Mouse (Mus musculus) kidney, embryonic 14.5 days (tissue): ENCODE results near the gene Myo15b. TPM values are rescaled to one million over a fixed set of nuclear protein-coding genes. Genes with fewer than 3 reads are reported as not detected.
A peak's percentile ranks its signal among the peaks of the same experiment; 100 is the strongest.
"Not testable (repeated sequence)": the region's sequence is repeated elsewhere in the genome, so short reads cannot be mapped to it uniquely, and the experiment has no call there.

Experiments used
- ATAC-seq: fragments of 200-750 bp; cut with Nextera tagmentation; 2 replicates; pipeline ENCODE4 v1.8.0; 2017; ENCODE audit warnings: moderate number of reproducible peaks, mild to moderate bottlenecking, moderate TSS enrichment, moderate library complexity; ENCODE audit not compliant: low FRiP score, low TSS enrichment
- H3K27ac ChIP-seq: fragments of 300-500 bp; sonication (generic); 2 replicates; pipeline ENCODE4 v1.5.1; 2014; ENCODE audit warnings: low read depth, mild to moderate bottlenecking, low read length, moderate library complexity, mixed read lengths
- H3K27me3 ChIP-seq: fragments of 300-500 bp; sonication (generic); 2 replicates; pipeline ENCODE4 v1.6.1; 2014; ENCODE audit warnings: mild to moderate bottlenecking, low read length; ENCODE audit not compliant: control insufficient read depth, insufficient read depth
- H3K36me3 ChIP-seq: fragments of 300-500 bp; sonication (generic); 2 replicates; pipeline ENCODE4 v1.6.1; 2014; ENCODE audit warnings: low read length, mixed read lengths; ENCODE audit not compliant: control insufficient read depth, insufficient read depth
- H3K4me1 ChIP-seq: fragments of 300-500 bp; sonication (generic); 2 replicates; pipeline ENCODE4 v1.6.1; 2014; ENCODE audit warnings: low read length, mixed read lengths; ENCODE audit not compliant: control insufficient read depth, insufficient read depth
- H3K4me2 ChIP-seq: fragments of 300-500 bp; sonication (generic); replicated peaks from 2 replicates; pipeline ENCODE4 v1.6.1; 2014; ENCODE audit warnings: low read depth, mild to moderate bottlenecking, low read length
- H3K4me3 ChIP-seq: fragments of 300-500 bp; sonication (generic); 2 replicates; pipeline ENCODE4 v1.5.1; 2014; ENCODE audit warnings: mild to moderate bottlenecking, low read length
- H3K9ac ChIP-seq: fragments of 300-500 bp; sonication (generic); 2 replicates; pipeline ENCODE4 v1.6.1; 2014; ENCODE audit warnings: low read depth, mild to moderate bottlenecking, low read length, moderate library complexity
- H3K9me3 ChIP-seq: fragments of 300-500 bp; sonication (generic); 2 replicates; pipeline ENCODE4 v1.6.1; 2016; ENCODE audit warnings: low read length; ENCODE audit not compliant: control insufficient read depth
- WGBS: fragments of 180-500 bp; shearing (Covaris S2); extraction: QIAGEN DNeasy Blood & Tissue Kit; methylation state at CpG from one replicate; pipeline ENCODE4 v1.1.7; 2014; 5-methylcytosine and 5-hydroxymethylcytosine counted together
- polyA plus RNA-seq: library from polyadenylated mRNA; unstranded; fragments of >200 nt; fragmentation: Nextera tagmentation; extraction: Ambion mirVana; gene quantifications from 2 replicates; pipeline ENCODE4 v1.2.1, GENCODE M21; 2014

Myo15b gene
- polyA plus RNA-seq, 1 experiment from 2014 or later: 5.5 TPM

DNA sequence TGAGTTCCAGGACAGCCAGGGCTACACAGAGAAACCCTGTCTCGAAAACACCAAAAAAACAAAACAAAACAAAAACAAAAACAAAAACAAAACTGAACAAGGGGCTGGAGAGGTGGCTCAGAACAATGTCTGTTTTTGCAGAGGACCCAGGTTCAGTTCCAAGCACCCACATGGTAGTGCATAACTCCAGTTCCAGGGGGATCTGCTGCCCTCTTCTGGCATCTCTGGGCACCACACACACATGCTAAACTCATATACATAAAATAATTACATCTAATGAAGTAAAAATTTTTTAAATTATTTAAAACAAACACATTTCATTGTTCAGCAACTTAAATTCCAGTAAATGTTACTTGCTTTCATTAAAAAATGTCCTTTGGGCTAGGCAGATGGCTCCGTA is 12.4 kb upstream of the Myo15b start:
- Histone ChIP-seq H3K36me3 (peaks cover 38% of the 10 kb centered on the region), H3K9me3 (no peaks in the 10 kb centered on the region), H3K4me1 (peaks cover 25% of the 10 kb centered on the region), H3K9ac (no peak overlapping the region), H3K4me2 (no peak overlapping the region), H3K27ac (no peak overlapping the region), H3K4me3 (no peak overlapping the region), H3K27me3 (no peaks in the 10 kb centered on the region)
- ATAC-seq: no peak
- WGBS: 94% methylated on average over 2 of the region's 2 CpGs

DNA sequence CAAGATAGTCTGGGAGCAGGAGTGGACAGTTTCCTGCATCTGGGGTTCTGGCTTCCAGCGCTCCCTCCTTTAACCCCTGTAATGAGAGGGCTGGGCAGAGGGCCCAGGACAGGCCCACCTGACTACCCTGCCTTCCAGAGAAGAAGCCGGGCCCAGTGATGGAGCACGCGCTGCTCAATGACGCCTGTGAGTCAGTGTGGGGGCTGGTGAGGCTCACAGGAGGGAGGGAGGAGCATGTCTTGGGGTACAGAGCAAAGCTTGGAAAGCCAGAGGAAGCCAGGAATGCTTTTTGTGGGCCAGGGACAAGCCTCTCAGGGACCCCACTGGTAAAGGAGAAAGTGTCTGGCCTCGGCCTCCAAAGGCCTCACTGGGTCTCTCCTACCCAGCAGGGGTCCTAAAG is 3.5 kb upstream of the Myo15b start:
- H3K4me2 ChIP-seq: no peak overlapping the region
- H3K9ac ChIP-seq: no peak overlapping the region
- H3K27ac ChIP-seq: no peak overlapping the region
- H3K36me3 ChIP-seq: peaks cover 44% of the 10 kb centered on the region
- 80% methylated on average over 6 of the region's 6 CpGs for WGBS
- no peaks in the 10 kb centered on the region for H3K9me3 ChIP-seq
- no peak for ATAC-seq
- peaks cover 24% of the 10 kb centered on the region for H3K27me3 ChIP-seq
- H3K4me1 ChIP-seq: 0 out of 2 replicates have a peak, but pooled peaks cover 4% of the 10 kb centered on the region
- no peak overlapping the region for H3K4me3 ChIP-seq

DNA sequence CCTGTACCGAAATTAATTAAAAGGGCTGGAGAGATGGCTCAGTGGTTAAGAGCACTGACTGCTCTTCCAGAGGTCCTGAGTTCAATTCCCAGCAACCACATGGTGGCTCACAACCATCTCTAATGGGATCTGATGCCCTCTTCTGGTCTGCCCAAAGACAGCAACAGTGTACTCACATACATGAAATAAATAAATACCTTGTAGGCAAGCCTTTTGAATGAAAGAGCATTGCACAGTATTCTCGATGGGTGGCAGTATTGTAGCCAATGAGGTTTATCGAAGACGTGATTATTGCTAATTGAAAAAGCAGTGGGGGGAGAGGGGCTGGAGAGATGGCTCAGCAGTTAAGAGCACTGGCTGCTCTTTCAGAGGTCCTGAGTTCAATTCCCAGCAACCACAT is 1.1 kb upstream of the Myo15b start:
- not testable (repeated sequence) for H3K4me1 ChIP-seq, ATAC-seq, H3K4me2 ChIP-seq, H3K9ac ChIP-seq, H3K27ac ChIP-seq, H3K4me3 ChIP-seq, H3K9me3 ChIP-seq
- Histone ChIP-seq H3K36me3 (peaks cover 23% of the 10 kb centered on the region; the same call in 1 of the 2 replicates), H3K27me3 (peaks cover 35% of the 10 kb centered on the region)
- 95% methylated on average over 4 of the region's 4 CpGs for WGBS

DNA sequence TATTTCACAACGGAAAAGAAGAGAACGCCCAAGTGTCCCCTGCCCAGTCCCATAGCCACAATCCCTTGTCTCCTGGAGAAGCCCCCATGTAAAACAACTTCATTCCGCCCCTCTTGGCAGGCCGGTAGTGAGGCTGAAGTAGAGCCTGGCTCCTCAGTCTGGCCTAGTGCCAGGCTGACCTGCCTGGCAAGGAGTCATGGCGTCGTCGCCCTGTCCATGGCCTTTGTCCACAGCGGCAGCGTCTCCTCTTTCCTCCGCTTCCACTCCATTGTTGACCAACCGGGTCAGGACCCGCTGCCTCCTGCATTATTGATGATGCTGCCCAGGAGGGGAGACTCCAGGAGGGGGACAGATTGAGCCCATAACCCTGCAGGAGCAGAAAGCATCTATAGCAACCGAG is 270 bp upstream of the Myo15b start:
- Histone ChIP-seq H3K36me3 (peaks cover 17% of the 10 kb centered on the region; the same call in 1 of the 2 replicates), H3K27me3 (peaks cover 35% of the 10 kb centered on the region), H3K4me3 (no peak overlapping the region), H3K9ac (no peak overlapping the region), H3K27ac (no peak overlapping the region), H3K4me2 (no peak overlapping the region), H3K9me3 (no peaks in the 10 kb centered on the region), H3K4me1 (0 out of 2 replicates have a peak, but pooled peaks cover 4% of the 10 kb centered on the region)
- ATAC-seq: no peak
- 59% methylated on average over 13 of the region's 13 CpGs for whole genome bisulfite sequencing

DNA sequence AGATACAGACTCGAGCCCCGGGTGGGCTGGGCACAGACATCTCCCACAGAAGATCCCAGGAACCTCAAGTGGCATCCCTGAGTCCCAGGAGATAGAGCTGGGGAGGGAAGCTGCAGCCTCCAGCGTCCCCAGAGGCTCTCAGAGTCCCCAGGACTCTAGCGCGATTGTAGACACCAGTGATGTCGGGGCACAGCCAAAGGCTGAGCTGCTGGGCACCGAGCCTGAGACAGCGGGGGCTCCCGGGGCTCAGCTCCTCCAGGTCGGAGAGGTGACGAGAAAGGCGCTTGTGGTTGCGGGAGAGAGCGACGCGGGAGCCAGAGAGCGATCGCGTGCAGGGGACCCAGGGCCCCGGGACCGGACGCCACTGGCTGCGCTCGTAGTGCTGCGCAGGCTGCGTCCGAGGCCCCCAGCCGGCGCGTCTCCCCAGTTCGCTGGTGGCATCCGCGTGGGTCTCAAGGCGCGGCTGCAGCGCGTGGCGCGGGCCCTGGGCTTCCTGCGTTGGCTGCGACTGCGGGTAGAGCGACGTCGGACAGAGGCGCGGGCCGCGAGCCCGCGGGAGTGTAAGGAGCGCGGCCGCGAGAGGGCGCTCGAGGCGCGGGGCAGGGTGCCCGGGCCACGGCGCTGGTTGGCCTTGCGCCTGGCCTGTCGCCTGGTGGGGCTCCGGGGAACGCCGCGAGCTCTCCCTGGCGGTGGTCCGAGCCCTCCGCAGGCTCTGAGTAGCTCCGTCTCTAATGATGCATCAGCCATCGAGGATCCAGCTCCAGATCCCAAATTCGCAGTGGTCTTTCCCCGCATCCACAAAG is 1.1 kb downstream of the Myo15b start:
- Histone ChIP-seq H3K27ac (no peak overlapping the region), H3K9ac (peak overlapping the region; percentile 43), H3K9me3 (no peaks in the 10 kb centered on the region), H3K4me1 (0 out of 2 replicates have a peak, but pooled peaks cover 4% of the 10 kb centered on the region), H3K4me3 (peak overlapping the region; percentile 35), H3K36me3 (0 out of 2 replicates have a peak, but pooled peaks cover 10% of the 10 kb centered on the region), H3K4me2 (peak overlapping the region; percentile 54), H3K27me3 (peaks cover 35% of the 10 kb centered on the region)
- 3% methylated on average over 61 of the region's 75 CpGs for WGBS
- peak; percentile 90 for ATAC-seq

DNA sequence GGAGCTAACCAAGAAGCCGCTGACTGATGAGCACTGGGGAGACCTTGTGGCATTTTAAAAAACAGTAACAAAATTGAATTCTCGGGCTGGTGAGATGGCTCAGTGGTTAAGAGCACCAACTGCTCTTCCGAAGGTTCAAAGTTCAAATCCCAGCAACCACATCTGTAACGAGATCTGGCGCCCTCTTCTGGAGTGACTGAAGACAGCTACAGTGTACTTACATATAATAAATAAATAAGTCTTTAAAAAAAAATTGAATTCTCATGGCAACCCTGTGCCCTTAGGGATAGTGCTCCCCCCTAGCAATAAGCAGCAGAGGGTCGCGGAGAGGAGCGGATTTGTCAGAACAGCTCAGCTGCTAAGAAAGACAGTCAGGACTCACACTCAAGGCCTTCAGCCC is 5.7 kb downstream of the Myo15b start:
- ATAC-seq: no peak
- H3K27me3 ChIP-seq: peaks cover 19% of the 10 kb centered on the region
- H3K4me3 ChIP-seq: no peak overlapping the region
- H3K27ac ChIP-seq: no peak overlapping the region
- no peak overlapping the region for H3K4me2 ChIP-seq
- H3K36me3 ChIP-seq: no peaks in the 10 kb centered on the region
- H3K9me3 ChIP-seq: no peaks in the 10 kb centered on the region
- 0 out of 2 replicates have a peak, but pooled peaks cover 4% of the 10 kb centered on the region for H3K4me1 ChIP-seq
- no peak overlapping the region for H3K9ac ChIP-seq
- WGBS: 86% methylated on average over 8 of the region's 8 CpGs

DNA sequence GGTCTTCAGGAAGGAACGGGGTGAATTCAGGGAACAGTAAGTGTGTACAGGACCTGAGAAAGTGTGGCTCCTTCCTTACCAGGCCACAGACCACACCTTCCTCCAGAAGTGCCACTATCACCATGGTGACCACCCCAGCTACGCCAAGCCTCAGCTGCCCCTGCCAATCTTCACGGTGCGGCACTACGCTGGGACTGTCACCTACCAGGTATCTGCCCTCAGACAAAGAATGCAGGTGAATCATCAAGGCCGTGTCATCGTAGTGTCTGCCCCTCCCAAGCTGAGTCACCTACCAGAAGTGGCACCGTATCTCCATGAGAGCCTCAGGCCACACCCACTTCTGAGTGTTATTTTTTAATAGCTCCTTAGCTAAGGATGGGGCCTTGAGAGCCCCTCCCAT is 11.2 kb downstream of the Myo15b start:
- Histone ChIP-seq H3K9me3 (no peaks in the 10 kb centered on the region), H3K27ac (no peak overlapping the region), H3K4me1 (no peaks in the 10 kb centered on the region), H3K4me2 (no peak overlapping the region), H3K9ac (no peak overlapping the region), H3K27me3 (no peaks in the 10 kb centered on the region), H3K4me3 (no peak overlapping the region), H3K36me3 (no peaks in the 10 kb centered on the region)
- no peak for ATAC-seq
- 84% methylated on average over 8 of the region's 8 CpGs for WGBS

DNA sequence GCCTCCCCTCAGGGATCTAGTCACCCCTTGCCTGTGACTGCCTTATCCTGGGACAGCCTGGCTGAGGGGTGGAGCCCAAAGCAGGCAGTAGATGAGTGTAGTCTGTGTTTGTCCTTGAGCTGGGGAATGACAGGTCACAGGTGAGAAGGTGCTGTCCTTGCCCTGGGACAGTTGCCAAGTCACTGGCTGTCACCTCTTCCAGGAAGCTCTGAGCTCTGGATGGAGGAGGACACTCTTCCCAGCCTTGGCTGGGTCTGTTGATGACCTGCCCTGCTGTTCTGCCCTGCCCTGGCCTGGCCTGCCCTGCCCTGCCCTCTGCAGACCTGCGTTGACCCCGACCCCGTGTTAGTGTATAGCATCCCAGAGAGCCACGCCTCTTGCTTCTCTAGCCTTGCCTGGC is 14.2 kb downstream of the Myo15b start:
- 0 out of 2 replicates have a peak, but pooled peaks cover 3% of the 10 kb centered on the region for H3K4me1 ChIP-seq
- no peaks in the 10 kb centered on the region for H3K27me3 ChIP-seq
- H3K9ac ChIP-seq: no peak overlapping the region
- H3K9me3 ChIP-seq: no peaks in the 10 kb centered on the region
- H3K36me3 ChIP-seq: no peaks in the 10 kb centered on the region
- no peak overlapping the region for H3K4me2 ChIP-seq
- no peak overlapping the region for H3K4me3 ChIP-seq
- WGBS: 73% methylated on average over 4 of the region's 4 CpGs
- H3K27ac ChIP-seq: no peak overlapping the region
- ATAC-seq: no peak

DNA sequence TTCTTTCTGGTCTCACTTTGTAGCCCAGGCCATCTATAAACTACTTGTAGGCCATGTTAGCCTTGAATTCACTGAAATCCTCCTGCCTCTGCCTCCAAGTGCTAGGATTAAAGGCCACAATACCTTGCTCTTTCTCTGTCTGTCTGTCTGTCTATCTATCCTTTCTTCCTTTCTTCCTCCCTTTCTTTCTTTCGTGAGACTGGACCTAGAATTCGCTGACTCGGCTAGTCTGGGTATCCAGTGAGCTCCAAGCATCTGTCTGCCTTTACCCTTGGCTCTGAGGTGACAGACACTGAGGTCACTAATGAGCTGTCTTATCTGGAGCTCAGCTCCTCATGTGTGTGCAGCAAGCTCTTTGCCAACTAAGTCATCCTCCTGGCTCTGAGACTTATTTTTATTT is 17.7 kb downstream of the Myo15b start:
- ATAC-seq: no peak
- H3K9me3 ChIP-seq: no peaks in the 10 kb centered on the region
- H3K4me3 ChIP-seq: no peak overlapping the region
- H3K36me3 ChIP-seq: no peaks in the 10 kb centered on the region
- no peak overlapping the region for H3K4me2 ChIP-seq
- no peak overlapping the region for H3K27ac ChIP-seq
- H3K9ac ChIP-seq: no peak overlapping the region
- 0 out of 2 replicates have a peak, but pooled peaks cover 3% of the 10 kb centered on the region for H3K4me1 ChIP-seq
- 91% methylated on average over 3 of the region's 3 CpGs for WGBS
- H3K27me3 ChIP-seq: no peaks in the 10 kb centered on the region
